Mouse (Mus musculus): ENCODE results near the gene Pid1.
"Not testable (repeated sequence)": the region's sequence is repeated elsewhere in the genome, so short reads cannot be mapped to it uniquely, and the experiment has no call there.

Gene Pid1

DNA sequence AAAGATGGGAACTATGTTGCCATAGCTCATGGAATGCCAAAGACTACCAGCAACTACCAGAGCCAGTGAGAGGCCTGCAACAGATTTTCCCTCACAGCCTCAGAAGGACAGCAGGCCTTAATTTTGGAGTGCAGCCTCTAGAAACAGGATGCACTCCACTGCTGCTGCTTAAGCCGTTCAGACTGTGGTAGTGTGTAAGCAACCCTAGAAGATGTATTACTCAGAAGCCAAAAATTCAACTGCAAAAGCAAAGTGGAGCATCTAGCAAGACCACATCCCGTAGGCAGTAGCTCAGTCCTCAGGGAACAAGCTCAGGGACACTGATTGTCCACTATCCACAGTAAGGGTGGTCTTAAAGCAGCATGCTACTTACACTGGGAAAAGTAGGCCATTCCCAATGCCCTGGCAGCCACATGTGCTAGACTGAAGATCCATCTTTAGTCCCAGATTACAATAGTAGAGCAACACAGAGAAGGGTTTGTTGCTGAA lies 92.2 kb downstream of the Pid1 start:
- DNase-seq (ENCODE audit: low spot score): no peak

DNA sequence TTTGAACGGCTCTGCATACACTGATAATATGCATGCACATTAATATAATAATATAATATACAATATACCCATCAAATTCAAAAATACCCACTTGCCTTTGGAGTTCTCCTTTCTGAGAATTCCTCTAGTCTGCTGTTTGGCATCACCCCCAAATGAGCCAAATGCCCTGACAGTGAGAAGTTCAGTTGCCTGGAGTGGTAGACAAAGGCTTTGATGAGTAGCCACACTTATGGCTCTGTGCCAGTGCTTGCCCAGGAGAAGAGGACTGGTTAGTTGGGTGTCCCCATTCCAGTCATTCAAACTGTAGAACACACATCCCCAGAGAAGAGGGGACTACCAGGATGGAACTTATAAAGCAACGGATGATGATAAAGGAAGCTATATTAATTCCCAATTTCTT lies 106.3 kb downstream of the Pid1 start:
- no peak for DNase-seq (ENCODE audit: low spot score)

DNA sequence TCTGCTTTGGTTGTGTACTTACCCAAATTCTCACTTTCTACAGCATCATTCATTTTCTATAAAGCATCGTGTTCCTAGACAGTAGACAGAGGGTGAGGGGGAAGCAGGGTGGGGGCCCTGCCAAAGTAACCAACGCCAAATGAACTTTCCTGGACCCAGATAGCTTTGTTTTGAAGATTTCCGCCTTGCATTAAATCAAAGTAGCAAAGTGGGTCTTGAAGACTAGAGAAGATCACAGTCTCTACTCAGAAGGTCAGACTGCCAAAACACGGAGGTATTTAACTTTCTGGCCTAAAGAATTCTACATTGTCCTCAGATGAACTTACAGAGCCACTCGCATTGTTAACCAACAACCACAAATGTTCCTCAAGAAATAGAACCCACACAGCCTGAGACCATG lies 109.6 kb downstream of the Pid1 start:
- no peak for DNase-seq (ENCODE audit: low spot score)

DNA sequence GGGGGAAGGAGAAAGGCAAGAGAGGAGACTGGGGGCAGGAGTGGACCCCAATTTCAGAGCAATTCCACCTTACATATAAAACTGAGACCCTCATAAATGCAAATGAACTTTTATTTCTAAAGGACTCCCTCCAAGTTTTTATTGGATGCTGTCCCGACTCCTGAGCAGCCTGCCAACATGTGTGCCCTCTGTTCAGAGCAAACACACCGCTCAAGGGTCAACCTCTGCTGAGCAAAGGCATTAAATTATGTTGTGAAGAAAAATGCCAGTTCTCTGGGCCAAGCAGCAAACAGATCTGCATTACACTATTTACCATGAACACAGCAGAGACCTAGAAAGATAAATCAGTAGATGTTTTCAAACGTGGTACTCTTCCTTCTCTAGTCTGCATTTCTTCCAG lies 110.1 kb downstream of the Pid1 start:
- DNase-seq (ENCODE audit: low spot score): no peak

DNA sequence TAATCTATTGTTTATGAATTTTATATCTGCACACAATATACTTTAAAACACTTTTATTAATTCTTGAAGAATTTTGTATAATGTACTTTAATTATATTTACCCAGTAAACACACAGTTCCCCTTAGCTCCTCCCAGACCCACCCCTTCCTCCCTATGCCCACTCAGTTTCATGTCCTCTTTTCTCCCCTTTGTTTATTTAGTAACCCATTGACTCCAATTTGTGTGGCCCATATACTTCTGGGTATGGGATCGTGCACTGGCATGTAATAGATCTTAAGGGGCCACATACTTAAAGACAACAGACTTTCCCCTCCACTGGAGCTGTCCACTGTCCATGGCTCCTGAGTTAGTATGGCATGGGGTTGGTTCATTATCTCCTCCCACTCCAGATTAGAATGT lies 112.8 kb downstream of the Pid1 start:
- no peak for DNase-seq (ENCODE audit: low spot score)

DNA sequence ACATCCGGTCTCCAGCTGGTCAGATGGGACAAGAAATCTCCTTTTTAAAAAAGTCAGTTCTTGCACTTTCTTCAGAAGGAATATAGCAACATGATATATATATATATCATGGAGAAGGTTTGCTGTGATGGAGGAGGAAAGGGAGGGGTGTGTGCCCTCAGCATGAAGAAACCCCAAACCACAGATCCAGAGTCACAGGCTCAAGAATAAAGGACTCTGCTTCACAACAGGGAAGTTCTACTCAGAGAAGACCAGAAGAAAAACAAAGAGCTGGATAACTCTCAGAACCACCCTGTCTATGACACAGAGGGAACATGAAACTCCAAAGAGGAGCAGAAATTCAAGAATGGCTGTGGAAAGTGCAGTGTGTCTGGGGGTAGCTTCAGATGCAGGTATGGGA lies 113.2 kb downstream of the Pid1 start:
- no peak for DNase-seq (ENCODE audit: low spot score)

DNA sequence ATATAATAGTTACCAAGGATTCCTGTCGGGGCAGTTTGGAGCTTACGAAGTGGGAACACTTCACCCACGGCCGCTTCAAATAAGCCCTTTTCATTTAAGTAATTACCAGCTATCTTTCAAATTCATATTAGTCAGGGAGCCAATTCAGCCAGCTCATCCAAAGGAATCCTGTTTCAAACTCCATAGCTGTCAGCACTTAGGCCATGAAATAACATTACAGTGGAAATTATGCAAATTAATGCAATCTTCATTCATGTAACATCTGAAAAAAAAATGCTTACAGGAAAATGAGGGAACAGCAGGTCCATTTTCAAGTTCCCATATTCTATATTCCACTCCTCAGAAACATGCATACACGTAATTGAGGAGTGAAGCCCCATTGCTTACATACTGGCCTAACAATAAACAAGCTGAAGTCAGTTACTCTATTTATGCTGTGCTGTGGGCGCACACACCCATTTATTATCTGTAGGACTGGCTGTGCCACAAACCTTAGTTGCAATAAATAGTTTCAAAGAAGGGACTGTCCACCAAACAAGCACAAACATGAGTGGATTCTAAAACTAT lies 114.1 kb downstream of the Pid1 start:
- no peak for DNase-seq (ENCODE audit: low spot score)

DNA sequence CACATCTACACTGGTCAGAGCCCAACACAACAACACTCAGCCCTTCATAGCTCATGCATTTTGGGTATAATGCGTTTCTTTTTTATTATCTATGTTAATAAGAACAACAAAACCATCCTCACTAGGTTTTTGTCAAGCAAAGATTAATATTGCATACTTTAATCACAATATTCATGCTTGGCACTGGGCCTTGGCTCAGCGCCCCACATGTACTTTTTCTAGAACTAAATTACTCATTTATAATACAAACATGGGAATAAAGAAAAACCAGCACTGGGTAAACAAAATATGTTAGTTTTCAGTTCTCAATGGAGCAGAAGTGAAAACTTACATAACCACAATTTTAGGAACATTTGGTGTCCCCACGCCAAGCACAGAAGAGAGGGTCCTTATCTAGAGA lies 116.9 kb downstream of the Pid1 start:
- peak; percentile 47 for DNase-seq (ENCODE audit: low spot score)

DNA sequence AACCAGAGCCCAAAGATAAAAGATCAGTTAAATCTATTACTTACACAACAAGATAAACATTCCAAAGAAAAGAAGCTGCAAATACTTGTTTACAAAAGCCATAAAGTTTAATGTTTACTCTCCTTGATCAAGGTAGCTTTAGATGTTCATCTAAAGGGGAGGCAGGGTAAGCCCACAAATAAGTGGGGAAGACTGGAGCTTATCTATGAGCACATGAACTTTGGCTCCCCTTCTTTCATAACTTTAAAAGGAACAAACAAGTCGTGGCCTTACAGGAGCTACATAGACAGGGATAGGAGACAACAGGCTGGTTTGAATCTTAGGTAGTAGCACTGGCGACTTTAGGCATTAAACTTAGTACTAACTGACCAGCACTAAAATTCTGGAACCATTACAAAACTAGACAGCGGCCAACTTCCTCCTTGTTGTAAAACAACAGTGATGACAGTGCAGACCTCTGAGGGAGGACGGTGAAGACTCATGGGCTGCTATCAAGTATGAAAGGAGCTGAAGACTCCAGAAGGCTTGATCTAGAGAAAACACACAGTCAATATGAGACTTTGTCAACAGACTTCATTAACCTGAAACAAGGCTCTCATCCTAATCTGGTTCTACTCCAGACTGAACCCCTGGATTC lies 122.7 kb downstream of the Pid1 start:
- DNase-seq (ENCODE audit: low spot score): no peak

DNA sequence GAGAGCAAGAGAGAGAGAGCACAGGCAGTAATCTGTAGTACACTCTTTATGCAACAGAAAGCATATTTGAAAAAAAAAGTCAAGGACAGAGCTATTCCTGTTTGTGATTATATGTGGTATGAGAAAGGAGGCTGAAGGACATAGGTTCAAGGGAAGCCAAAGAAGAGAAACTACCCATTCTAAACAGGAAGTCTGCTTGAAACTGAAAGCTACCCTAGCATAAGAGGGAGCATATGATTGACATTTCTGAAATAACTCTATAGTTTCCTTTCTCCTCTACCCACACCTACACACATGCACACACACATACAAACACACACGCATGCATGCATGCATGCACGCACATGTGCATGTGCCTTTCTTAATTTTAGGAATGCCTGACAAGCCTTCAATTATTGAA lies 123.8 kb downstream of the Pid1 start:
- no peak for DNase-seq (ENCODE audit: low spot score)

DNA sequence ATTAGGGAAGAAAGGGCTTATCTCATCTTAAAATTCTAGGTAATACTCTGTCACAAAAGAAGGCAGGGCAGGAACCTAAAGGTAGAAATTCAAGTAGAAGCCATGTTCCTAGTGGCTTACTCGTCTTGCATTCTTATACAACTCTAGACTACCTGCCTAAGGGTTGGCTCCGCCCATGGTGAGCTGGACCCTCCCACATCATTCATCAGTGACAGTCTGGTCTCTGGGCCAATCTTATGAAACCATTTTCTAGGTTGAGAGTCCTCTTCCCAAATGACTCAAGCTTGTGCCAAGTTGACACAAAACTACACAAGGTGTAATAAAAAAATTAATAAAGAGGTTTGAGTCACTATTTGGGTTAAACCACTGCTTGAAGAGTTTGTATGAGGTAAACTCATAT lies 133.5 kb downstream of the Pid1 start:
- DNase-seq (ENCODE audit: low spot score): no peak

DNA sequence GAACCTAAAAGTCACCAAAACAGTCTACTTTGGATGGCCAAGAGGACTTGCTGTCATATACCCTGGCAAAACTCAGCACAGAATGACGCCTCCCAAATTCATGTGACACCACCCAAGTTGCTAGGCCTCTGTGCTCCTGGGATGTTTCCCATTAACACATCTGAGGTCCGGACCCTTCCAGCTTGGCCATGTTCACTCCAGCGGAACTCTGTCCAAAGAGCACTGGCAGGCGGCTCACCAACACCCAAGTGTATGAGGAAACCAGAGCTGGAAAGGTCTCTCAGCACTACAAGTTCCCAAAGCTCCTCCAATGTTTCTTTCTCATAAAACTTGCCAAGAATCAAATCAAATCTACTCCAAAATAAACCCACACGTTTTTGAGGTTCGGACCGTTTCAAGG lies 138.4 kb downstream of the Pid1 start:
- DNase-seq (ENCODE audit: low spot score): no peak

DNA sequence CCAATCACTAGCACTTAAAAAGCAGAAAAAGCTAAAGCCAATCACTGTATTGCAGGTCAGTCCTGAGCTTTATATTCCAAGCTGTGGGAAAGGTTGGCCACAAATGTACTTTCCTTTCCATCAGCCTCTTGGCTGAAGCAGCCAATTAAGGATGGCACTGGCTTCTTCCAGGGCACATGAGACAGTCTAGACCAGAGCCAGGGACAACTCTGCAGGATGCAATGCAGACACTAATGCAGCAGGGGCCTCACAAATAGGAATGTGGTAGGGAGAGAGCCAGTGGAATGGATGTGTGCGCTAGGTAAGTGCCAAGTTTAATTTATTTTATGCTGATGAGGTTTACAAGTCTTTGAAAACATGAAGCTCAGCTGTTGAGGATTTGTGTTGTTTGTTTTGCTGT lies 141.9 kb downstream of the Pid1 start:
- DNase-seq (ENCODE audit: low spot score): no peak

DNA sequence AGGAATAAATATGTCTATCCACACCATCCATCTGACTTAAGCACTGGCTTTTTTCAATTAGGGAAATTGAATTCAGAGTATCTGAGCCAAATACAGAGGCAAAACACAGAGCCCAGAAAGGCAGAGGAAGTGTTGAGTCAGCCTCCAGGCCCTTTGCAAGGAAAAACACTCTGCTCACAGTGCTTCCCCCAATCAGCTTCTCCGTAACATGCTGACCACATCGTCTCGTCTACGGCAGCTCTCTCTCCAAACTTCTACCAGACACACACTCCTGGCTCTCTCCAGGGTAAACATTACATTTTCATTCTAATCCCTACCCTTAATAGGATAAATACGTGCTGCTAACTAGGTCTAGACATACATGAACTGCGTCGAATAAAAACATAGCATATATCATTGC lies 145.4 kb downstream of the Pid1 start:
- DNase-seq (ENCODE audit: low spot score): no peak

DNA sequence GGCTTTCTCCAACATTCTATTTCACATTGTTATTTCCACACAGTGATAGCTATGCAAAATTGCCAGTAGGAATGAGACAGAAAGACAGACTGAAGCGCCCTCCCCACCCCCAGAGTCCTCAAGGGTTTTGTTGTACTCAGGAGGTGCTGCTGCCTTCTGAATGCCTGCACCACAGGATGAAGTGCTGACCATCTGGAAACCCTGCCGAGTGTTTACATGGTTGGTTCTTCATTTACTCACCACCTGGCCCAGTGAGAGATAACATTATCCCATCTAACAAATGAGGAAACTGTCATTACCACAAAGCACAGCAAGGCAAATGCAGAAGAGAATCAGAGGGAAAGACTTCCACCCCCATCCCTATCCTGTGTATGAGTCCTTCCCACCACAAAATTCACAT lies 146.2 kb downstream of the Pid1 start:
- DNase-seq (ENCODE audit: low spot score): no peak

DNA sequence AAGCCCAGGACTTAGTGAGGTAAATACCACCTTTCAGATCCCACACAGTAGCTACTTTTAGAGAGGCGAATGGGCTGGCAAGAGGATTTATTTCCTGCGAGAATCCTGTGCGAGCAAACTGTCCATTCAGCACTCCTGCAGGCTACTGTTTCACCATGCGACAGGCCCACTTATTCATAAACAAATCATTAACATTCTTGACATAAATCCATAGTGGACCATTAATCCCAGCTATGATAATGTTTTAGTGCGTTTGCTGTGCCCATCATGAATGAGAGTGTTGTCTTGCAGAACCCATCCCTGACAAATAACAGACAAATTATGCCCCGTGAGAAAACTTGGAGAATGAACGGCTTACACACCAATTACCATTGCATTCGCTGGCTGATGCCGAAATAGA lies 152.5 kb downstream of the Pid1 start:
- no peak for DNase-seq (ENCODE audit: low spot score)

DNA sequence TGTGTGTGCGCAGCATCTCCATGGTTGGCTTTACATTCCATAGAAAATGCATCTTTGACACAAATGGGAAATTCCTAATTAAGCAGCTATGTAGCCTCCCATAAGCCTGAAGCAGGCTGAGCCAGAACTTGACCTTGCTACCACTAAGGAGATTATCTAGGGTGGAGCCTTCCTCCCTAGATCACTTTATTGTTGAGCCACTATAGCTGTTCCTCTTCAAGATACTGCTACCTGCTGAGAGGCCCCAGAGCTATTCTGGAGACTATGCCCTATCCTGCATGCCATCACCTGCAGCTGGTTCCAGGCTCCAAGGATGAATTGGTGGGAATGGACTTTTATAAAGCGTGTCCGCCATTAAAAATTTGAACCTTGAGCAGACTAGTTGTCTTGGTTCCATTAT lies 158.2 kb downstream of the Pid1 start:
- DNase-seq (ENCODE audit: low spot score): not testable (repeated sequence)

DNA sequence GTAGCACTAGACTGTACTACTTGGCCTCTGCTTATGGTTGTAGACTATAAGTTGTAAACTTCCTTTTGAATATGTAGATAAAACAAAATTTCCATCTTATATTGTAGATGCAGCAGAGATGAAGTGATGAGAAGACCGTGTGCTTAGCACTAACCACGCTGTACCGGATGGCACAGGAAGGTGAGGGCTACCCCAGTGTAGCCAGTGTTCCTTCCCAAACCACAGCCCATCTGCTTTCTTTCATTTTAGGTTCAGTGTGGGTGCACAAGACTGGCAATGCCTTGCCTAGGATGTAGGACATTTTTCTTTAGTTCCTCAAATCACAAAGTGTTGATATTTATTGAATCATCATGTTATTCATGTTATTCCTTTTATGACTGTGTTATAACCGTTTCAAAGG lies 160.5 kb downstream of the Pid1 start:
- no peak for DNase-seq (ENCODE audit: low spot score)

DNA sequence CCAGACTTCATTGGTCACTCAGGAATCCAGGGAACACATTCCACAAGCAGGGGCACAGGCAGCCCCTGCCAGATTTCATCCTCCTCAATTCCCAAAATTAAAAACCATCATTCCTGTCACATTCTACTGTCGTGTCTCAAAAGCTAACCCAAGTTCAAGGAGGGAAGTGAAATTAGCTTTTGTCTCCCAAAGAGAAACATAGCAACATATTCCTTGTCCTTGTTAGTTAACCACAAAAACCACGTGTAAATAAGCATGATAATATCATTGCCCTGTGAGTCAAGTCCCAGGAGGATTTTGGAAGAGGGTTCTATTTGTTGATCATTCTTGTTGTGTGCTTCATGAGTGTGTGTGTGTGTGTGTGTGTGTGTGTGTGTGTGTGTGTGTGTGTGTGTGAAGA lies 164.1 kb downstream of the Pid1 start:
- no peak for DNase-seq (ENCODE audit: low spot score)

DNA sequence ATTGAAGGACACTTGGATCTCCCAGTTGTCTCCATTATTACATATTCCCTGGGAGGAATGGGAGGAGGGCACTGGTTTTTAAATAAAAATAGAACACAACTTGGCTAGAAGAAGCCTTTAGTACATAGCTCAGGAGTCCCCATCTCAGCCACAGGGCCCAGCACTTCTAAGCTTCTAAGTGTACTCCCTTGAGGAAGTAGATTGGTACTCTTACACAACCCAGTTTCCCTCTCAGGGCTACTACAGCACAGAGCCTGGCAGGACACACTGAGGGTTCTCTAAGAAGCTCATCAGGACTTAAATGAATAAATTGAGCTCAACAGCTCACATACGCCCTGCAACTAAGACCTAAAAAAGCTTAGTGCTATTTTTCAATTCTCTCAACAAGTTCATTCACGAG lies 165.1 kb downstream of the Pid1 start:
- DNase-seq (ENCODE audit: low spot score): no peak

DNA sequence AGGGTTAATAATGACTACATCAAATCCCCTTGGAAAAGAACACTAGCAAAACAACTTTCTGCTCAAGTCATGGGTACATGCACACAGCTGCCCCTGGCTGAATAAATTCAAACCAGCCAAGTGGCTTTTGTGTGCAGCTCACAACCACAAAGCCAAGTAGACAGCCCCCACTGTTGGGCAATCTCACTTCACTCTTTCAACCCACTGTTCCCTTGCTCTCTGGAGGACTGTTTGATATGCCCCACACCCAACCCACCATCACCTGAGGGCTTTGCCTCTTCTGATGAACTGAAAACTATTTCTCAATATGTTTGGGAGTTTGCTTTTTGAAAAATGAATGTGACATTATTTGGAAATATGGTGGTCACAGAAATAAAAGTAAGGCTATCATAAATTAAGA lies 171.8 kb downstream of the Pid1 start:
- no peak for DNase-seq (ENCODE audit: low spot score)

DNA sequence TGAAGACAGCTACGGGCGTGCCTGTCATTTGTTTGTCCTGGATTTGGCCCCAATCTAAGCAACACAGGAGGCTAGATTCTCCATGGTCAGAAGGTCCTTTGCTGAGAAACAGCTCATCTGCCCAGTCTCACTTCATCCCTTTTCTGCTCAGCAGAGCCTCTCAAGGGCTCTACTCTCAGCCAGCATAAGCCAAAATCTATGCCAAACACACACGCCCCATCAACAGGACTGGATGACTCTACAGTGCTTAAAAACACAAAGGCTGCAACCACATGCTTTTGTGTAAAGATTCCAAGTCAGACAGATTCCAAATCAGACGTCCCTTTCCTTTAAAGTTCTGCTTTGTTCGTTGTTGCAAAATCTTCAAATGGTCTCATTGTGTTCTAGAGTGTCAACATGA lies 174.5 kb downstream of the Pid1 start:
- DNase-seq (ENCODE audit: low spot score): no peak

DNA sequence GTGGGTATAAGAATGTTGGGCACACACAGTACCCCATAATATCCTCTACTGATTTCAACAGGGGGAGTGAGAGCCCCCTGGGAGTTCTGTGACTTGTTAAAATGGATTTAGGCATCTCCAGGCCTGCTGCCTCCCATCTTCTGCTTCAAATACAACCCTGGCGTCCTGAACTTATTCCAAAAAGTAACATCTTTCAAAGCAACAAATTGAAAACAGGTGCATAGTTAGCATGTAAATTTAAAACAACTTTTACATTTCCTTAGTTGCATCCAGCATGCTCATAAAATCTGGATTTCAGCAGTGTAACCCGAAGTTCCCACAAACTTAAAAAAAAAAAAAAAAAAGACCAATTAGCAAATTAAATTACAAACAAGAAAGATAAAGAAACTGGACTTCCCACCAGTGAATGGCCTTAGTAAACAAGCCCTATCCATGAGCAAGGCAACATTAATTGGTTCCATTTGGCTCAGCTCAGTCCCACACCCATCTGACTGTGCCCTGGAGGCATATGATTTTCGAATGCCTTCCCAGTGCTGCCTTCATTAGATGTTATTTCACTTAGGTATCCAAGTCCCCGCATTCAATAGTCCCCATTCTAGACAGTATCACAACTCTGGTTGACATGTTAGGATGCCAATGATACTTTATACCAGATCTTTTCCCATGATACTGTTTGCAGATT lies 177.1 kb downstream of the Pid1 start:
- no peak for DNase-seq (ENCODE audit: low spot score)

DNA sequence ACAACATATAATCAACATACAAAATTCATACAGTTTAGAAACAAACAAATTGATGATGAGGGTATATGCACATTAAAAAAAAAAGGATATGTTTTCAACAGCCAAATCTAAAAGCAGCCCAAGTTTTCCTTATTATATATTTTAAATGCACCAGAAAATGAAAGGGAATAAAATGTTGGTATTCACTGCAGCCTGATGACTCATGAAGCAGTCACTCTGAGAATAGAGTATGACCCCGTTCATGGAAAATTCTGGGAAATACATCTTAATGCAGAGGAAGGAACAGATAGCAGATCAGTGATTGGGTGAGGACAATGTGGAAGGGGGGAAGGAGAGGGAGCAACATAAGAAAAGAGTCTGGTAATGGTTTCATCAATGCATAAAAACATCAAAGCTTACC lies 186.3 kb downstream of the Pid1 start:
- DNase-seq (ENCODE audit: low spot score): no peak

All from testis, postnatal 10 days (tissue).